Mouse (Mus musculus) layer of hippocampus, adult 18-20 months (tissue): Measurements from ENCODE around the gene Acvr2a. TPM values are rescaled to one million over a fixed set of nuclear protein-coding genes. Genes with fewer than 3 reads are reported as not detected.

ENCODE experiments used
- DNase-seq, 2 experiments: peaks; one replicate each; pipeline ENCODE4 v3.0.0; 2022; ENCODE audit warnings: low spot score in 2 of 2
- total RNA-seq, 2 experiments: library from RNA; stranded (reverse); gene quantifications; 2 replicates each; pipeline ENCODE4 v1.2.3; 2021

The Acvr2a gene
- total RNA-seq, 2 experiments from 2014 or later, result 36.3 to 39.3 TPM

DNA sequence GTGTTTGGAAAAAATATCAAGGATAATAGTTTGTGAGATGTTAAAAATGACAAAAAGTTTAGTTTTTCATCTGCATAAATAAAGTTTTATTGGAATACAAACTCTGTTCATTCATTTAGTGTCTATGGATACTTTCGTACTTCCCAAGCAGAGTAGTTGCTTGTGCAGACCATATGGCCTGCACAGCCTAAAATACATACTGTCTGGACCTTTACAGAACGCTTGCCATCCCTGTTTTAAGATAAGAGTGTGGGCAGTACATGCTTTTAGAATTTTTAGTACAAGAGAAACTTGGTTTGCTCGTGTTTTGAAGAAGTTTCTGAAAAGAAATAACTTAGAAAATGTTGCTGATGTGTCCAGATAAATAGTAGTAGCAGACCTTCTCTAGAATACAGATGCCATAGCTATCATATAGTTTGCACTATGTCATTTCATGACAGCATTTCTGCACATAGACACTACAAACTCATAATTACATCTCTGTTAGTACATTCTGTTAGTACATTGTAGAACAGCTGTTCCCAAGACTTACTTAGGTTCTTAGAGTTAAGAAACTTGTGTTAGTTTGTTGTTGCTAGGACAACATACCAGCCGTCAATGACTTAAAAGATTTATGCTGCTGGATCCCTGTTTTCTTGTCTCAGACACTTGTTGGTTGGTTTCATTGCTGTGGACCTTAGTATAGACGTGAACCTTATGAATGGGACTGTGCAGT lies 54.4 kb downstream of the Acvr2a start:
- DNase-seq, result no peak

GRCm38 (mm10) chr2:48885945-48886344 lies 72.0 kb downstream of the Acvr2a start:
- peak; percentile 59 to 92 for DNase-seq

- no peak for DNase-seq
Observed at GRCm38 (mm10) chr2:48895186-48895585, 81.3 kb downstream of the Acvr2a start.

DNA sequence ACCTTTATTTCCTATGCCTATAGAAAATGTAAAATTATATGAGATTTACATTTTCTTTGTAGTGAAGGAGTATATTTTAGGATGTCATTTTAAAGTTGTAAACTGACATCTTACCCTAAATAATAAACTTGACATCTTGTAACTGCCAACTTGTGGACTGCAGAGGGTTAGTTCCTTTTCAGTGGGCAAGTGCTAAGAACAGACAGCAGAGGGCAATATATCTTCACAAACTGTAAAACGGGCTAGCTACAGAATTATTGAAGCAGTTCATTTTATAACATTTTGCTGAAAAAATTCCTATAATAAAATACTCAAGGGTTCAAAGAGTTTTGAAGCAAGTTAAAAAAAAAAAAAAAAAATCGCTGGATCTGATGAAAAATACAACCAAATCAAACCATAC lies 95.0 kb downstream of the Acvr2a start:
- DNase-seq, result peak in 1 of 2 experiments; percentile 44

DNA sequence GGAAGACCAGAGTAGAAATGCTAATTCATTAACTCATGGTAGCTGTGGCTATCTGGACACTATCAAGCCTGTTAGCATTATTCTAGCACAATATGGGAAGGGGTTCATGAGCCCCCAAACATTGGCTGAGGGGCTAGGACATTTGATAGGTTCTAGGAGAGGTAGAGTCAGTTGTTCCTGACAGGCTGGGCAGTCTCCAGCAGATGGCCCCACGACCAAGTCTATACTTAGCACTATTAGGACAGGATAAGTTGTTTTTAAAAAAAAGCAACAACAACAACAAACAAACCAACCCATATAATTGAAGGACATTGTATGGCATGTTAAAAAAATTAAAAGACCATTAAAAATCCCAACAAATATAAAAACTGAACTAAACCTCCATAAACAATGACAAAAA lies 100.3 kb downstream of the Acvr2a start:
- no peak for DNase-seq

- DNase-seq, result no peak
Observed at GRCm38 (mm10) chr2:48915832-48916231, 101.9 kb downstream of the Acvr2a start.

DNA sequence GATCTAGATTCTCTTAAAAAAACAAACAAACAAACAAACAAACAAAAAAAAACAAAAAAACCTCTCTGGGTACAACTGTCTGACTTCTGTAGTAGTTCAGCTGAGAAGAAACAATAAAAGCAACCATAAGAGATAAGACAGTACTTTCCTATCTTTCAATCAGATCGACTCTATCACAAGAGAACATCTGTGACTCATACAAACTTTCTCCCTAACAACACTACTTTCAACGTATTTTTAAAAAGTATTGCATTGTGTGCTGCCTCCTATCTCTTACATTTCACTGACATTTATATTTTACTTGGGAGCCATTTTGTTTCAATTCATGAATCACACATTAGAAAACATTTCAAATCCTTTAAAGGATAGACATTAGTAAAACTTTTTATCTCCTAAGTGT lies 121.1 kb downstream of the Acvr2a start:
- DNase-seq, result no peak

DNA sequence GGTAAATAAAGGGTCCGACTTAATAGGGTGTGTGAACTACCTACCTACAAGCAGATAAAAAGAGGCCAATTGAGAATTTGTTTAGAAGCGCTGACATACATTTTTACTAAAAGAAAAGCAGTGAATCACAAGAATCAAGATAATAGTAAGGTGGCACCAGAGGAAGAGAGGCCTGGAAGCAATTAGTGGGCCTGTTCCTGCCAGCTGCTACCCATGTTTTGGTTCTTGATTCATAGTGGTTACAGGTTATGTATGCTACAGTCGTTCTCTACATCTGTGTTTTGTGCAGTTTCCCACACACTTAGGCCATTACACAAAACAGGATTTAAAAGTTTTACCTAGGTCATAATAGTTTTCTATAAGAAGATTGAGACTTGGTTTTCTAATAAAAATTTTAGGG lies 133.9 kb downstream of the Acvr2a start:
- DNase-seq, result no peak

DNA sequence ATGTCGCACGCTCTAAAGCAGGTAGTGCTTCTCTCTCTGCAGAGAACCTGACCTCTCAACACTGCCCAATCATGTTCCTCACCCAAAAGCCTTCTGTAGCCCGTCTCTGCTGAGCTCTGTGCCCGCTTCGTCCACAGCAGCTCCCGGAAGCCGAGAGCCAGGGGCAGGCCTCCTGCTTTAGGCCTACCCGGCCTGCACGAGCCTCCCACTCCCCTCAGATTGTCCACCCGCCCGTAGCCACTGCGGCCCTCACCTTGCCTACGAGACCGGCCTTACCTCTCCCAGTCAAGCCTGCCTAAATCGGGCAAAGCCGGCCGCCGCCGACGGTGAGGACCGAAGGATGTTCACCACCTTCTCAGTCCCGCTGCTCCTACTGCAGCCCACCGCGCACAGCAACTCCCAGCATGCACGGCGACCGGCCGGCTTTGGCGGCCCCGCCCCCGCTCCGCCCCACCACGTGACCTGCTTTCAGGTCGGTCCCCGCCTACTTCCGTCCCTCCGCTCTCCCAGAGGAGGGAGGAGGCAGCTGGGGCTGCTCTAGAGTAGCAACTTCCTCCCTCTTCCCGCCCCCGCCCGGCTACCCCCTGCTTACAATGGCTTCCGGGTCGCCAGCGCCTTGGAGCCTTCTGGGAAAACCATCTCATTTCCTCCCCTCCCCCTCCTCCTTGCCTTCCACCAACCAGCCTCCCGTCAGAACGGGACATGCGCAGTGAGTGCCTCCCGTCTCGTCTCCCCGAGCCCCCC lies 135.1 kb downstream of the Acvr2a start, which contains the start of gene Mbd5:
TSS of gene Mbd5 (plus strand) at position 668 of the 744 bp plus-strand sequence.
- peak; percentile 98 to 99 for DNase-seq

GRCm38 (mm10) chr2:48949743-48950251 lies 135.9 kb downstream of the Acvr2a start:
- DNase-seq, result peak; percentile 22 to 43

- DNase-seq, result no peak
Observed at GRCm38 (mm10) chr2:48950252-48950315, 136.2 kb downstream of the Acvr2a start, which contains the start of gene Orc4. Gene Orc4 (minus strand): TSS chr2:48950277.

DNA sequence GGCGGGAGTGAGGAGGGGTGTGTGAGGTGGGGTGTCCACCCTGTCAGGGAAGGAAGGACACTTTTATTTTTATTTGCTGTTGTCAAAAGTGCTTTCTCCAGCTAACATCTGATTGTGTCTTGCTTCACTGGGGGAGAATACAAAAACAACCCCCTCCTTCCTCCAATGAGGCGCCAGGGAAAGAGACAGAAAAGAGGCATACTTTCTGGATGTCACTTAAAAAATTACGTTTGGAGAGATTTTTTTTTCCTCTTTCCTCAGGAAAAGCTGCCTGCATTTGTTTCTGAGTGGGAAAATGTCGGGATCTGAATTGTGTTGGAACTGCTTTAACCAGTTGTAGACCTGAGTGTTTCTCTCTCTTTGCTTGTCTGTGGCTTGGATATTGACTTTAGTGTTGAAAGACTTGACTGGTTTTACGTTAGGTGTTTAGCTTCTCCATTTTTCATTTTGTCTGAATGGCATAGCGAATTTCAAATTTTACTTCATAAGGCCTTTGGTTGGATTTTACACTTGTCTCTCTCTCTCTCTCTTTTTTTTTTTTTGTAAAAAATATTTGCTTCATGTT lies 136.5 kb downstream of the Acvr2a start:
- no peak for DNase-seq

Other genes with a start within 250 kb of the Acvr2a start
- gene Mbd5, start 135.4 kb downstream of the Acvr2a start, total RNA-seq, result 100 to 1,000 TPM; 118 to 124 TPM
- 10 to 100 TPM; 69.8 to 88.4 TPM for gene Orc4, start 136.2 kb downstream of the Acvr2a start, total RNA-seq